Mouse (Mus musculus) small intestine, adult 2 months (tissue): ENCODE results near the gene Tnfrsf13b. TPM values are rescaled to one million over a fixed set of nuclear protein-coding genes. Genes with fewer than 3 reads are reported as not detected.
"Not testable (repeated sequence)": the region's sequence is repeated elsewhere in the genome, so short reads cannot be mapped to it uniquely, and the experiment has no call there.

Experiments used
- H3K27ac ChIP-seq: fragments of 200-500 bp; 2 replicates; pipeline ENCODE4 v1.5.1; 2012; ENCODE audit warnings: low read depth, low read length, control low read depth, inconsistent platforms; ENCODE audit not compliant: insufficient read depth
- H3K27me3 ChIP-seq: fragments of 200-500 bp; 2 replicates; pipeline ENCODE4 v1.6.1; 2012; ENCODE audit warnings: mild to moderate bottlenecking, moderate library complexity, low read length, inconsistent platforms; ENCODE audit not compliant: control insufficient read depth, insufficient read depth
- H3K36me3 ChIP-seq: fragments of 200-500 bp; 2 replicates; pipeline ENCODE4 v1.6.1; 2012; ENCODE audit warnings: mild to moderate bottlenecking, low read length, control low read depth, inconsistent platforms; ENCODE audit not compliant: control insufficient read depth, insufficient read depth
- H3K4me1 ChIP-seq: fragments of 200-500 bp; 2 replicates; pipeline ENCODE4 v1.6.1; 2012; ENCODE audit warnings: low read length, inconsistent platforms, mixed read lengths; ENCODE audit not compliant: control insufficient read depth, insufficient read depth, insufficient read length
- H3K4me3 ChIP-seq: fragments of 200-500 bp; 2 replicates; pipeline ENCODE4 v1.5.1; 2012; ENCODE audit warnings: low read depth, mild to moderate bottlenecking, control low read depth, inconsistent platforms, low read length, moderate library complexity
- CTCF ChIP-seq: fragments of 200-500 bp; IDR thresholded peaks from 2 replicates; pipeline ENCODE4 v1.5.1; 2012; ENCODE audit warnings: low read depth, mild to moderate bottlenecking, control low read depth, inconsistent platforms, low read length, moderate library complexity, mixed read lengths; ENCODE audit not compliant: insufficient replicate concordance, insufficient read length; ENCODE audit errors: extremely low read depth
- POLR2A ChIP-seq: fragments of 200-500 bp; IDR thresholded peaks from 2 replicates; pipeline ENCODE4 v1.6.1; 2012; ENCODE audit warnings: low read depth, mild to moderate bottlenecking, control low read depth, inconsistent platforms, low read length, moderate library complexity
- WGBS: fragments of 180-500 bp; shearing (Covaris S2); methylation state at CpG from one replicate; pipeline ENCODE4 v1.1.7; 2018; 5-methylcytosine and 5-hydroxymethylcytosine counted together
- polyA plus RNA-seq: library from polyadenylated mRNA; depleted of rRNA; stranded (reverse); fragments of >200 nt; gene quantifications from 2 replicates; pipeline ENCODE4 v1.2.3, GENCODE M21; 2012

Gene Tnfrsf13b
- polyA plus RNA-seq, 1 experiment: 30.8 TPM

DNA sequence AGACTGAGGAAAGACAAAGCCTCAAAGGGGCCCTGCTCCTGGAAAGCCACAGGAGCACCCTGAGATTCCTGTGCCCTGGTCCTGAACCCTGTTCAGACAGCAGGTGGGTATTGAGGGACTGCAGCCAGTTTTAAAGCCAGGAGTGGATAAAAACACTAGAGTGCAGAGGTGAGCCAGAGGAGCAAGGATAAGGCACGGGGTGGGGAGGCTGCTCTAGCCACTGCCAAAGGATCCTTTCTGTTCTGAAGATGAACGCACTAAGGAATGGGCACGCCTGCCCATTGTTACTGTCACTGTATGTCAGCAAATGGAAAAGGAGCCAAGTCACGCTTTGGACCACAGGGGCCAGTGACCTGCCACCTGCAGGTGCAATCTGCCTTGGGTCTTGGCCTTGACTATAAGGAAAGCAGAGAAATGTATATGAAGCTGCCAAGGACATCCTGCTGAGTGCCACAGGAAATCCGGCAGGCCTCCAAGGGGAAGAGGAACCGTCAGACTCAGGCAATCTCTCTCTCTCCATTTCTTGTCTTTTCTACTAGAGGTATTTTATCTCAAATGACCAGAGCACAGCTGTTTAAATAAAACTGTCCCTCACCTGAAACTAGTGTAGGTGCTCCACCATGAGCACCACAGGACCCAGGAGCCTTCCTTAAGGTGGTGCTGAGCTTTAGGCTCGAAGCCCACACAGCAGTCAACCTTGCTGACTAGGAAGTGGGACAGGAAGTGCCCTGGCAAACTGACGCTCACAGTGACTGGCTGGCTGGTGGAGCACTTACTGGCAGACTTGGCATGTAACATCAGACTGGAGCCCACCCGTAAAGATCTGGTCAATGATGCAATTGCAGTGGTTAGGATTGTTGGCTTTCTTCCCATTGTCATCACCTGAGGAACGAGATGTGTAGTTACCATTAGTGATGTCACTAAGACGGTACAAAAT lies 33.5 kb downstream of the Tnfrsf13b start:
- Histone ChIP-seq H3K27ac (no peak overlapping the region), H3K4me3 (no peak overlapping the region), H3K27me3 (no peaks in the 10 kb centered on the region), H3K36me3 (peaks cover 82% of the 10 kb centered on the region), H3K4me1 (no peaks in the 10 kb centered on the region)
- no peak for TF ChIP-seq POLR2A
- TF ChIP-seq CTCF: no peak
- WGBS: 74% methylated on average over 11 of the region's 11 CpGs

DNA sequence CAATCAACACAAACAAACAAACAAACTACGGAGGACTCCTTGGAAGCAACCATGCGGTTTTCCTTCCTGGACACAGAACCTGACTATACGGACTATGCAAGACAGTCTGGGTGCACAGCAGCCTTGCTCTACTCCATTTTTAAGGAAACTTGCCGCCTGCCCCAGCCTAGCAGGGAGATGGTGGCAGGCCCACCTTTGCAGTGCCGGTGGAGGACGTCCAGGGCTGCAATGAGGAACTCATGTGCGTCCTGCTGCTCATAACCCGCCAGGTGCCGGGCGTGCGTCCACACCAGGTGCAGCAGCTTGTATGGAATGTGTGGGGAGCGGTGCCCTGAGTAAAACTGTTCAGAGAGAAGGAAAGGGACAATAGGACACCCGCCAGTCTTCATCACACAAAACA lies 34.6 kb downstream of the Tnfrsf13b start:
- H3K27me3 ChIP-seq: no peaks in the 10 kb centered on the region
- WGBS: 83% methylated on average over 13 of the region's 13 CpGs
- no peak for TF ChIP-seq CTCF
- TF ChIP-seq POLR2A: no peak
- no peak overlapping the region for H3K4me3 ChIP-seq
- no peak overlapping the region for H3K27ac ChIP-seq
- no peaks in the 10 kb centered on the region for H3K4me1 ChIP-seq
- H3K36me3 ChIP-seq: peaks cover 82% of the 10 kb centered on the region

DNA sequence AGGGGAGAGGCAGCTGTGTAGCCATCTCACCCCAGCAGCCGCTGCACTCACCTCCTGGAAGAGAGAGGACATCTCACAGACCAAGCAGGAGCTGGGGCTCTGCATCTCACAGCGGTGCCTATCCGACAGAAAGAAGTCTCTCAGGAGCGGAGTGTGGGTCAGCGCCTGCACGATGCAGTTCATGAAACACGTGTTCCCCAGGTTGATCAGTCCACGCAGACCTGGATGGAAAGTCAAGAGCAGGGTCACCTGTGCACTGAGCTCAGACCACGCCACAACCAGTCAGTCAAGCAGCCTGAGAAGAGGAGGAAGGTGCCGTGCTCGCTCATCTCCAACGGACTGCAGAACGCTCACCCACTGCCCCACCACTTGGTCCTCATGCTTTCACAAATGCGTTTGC lies 36.2 kb downstream of the Tnfrsf13b start:
- Histone ChIP-seq H3K27ac (no peak overlapping the region), H3K36me3 (peaks cover 78% of the 10 kb centered on the region), H3K4me1 (no peaks in the 10 kb centered on the region), H3K4me3 (no peak overlapping the region), H3K27me3 (no peaks in the 10 kb centered on the region)
- no peak for TF ChIP-seq POLR2A
- 96% methylated on average over 14 of the region's 14 CpGs for WGBS

DNA sequence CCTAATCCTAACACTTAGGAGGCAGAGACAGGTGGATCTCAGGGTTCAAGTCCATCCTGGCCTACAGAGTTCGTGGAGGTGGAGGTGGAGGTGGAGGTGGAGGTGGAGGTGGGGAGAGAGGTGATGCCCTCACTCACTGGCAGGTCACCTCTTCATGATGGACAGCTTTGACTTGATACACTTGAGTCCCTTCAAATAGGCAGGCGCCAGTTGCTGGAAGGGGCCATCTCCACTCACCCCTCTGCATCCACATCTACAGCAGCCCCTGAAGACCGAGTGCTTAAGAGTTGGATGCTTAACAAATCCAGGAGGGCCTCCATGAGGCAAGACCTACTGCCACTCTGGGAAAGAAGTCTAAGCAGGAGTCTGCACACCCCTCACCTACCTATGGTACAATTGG lies 36.8 kb downstream of the Tnfrsf13b start:
- 85% methylated on average over 3 of the region's 3 CpGs for WGBS
- Histone ChIP-seq H3K27ac (no peak overlapping the region), H3K36me3 (peaks cover 73% of the 10 kb centered on the region), H3K4me3 (no peak overlapping the region), H3K4me1 (no peaks in the 10 kb centered on the region), H3K27me3 (no peaks in the 10 kb centered on the region)
- TF ChIP-seq CTCF (no peak), POLR2A (no peak)

DNA sequence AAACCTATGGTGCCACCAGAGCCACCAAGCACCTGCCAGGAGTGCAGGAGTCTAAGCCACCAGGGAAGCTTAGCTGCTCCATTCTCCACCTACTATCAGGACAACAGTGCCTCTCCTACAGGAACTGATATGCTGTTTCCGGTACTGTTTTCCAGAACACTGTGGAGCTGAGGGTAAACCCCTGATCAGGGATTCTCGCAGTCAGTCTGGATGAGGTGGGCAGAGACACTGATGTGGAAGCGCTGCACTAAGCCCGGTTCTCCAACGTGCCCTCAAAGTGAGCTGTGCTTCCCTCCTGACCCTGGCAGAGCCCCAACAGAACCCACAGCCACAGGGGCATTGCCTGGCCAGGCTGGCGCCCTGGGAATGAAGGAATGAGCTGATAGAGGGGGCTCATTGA lies 37.8 kb downstream of the Tnfrsf13b start:
- H3K27ac ChIP-seq: no peak overlapping the region
- no peaks in the 10 kb centered on the region for H3K27me3 ChIP-seq
- TF ChIP-seq POLR2A (no peak), CTCF (no peak)
- WGBS: 89% methylated on average over 6 of the region's 6 CpGs
- peaks cover 64% of the 10 kb centered on the region for H3K36me3 ChIP-seq
- no peak overlapping the region for H3K4me3 ChIP-seq
- H3K4me1 ChIP-seq: no peaks in the 10 kb centered on the region; the same call in 1 of the 2 replicates

DNA sequence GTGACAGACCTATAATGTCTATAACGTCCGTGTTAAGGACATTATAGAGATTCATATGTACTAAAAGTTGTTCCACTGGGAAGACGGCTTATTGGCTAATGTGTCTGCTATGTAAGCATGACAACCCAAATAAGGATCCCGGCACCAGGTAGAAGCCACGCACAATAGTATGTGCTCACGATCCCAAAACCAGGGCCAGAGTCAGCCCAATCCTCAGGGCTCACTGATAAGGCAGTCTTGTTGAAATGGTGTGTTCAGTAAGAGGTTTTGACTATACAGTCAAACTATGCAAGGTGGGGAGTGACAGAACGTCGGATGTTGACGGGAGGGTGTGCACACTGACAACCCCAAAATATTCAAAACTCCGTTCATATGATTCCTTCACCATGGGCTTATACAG lies 38.3 kb downstream of the Tnfrsf13b start:
- no peak for TF ChIP-seq POLR2A
- TF ChIP-seq CTCF: no peak
- no peaks in the 10 kb centered on the region; the same call in 1 of the 2 replicates for H3K4me1 ChIP-seq
- H3K36me3 ChIP-seq: peaks cover 60% of the 10 kb centered on the region
- WGBS: 93% methylated on average over 10 of the region's 10 CpGs
- no peak overlapping the region for H3K4me3 ChIP-seq
- no peak overlapping the region for H3K27ac ChIP-seq
- H3K27me3 ChIP-seq: no peaks in the 10 kb centered on the region

DNA sequence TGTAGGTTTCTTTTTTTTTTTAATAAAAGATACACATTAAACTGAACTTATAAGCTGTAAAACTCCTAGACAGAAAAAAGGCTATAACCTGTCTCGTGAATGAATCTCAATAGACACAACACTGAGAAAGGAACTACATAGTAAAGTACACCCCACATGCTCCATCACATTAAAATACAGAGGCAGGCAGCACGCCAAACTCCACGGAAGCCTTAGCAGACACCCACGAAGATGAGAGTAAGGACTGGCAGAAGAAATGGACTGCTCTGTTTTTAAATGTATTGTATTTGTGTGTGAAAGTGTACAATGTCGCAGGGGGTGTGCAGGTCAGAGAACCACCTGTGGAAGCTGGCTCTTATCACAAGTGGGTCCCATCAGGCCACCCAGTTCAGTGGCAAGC lies 43.6 kb downstream of the Tnfrsf13b start:
- Histone ChIP-seq H3K4me3 (no peak overlapping the region), H3K27ac (no peak overlapping the region), H3K36me3 (peaks cover 14% of the 10 kb centered on the region), H3K27me3 (no peaks in the 10 kb centered on the region), H3K4me1 (peaks cover 2% of the 10 kb centered on the region; the same call in 1 of the 2 replicates)
- TF ChIP-seq POLR2A (no peak), CTCF (no peak)
- WGBS: 77% methylated on average over 5 of the region's 5 CpGs

DNA sequence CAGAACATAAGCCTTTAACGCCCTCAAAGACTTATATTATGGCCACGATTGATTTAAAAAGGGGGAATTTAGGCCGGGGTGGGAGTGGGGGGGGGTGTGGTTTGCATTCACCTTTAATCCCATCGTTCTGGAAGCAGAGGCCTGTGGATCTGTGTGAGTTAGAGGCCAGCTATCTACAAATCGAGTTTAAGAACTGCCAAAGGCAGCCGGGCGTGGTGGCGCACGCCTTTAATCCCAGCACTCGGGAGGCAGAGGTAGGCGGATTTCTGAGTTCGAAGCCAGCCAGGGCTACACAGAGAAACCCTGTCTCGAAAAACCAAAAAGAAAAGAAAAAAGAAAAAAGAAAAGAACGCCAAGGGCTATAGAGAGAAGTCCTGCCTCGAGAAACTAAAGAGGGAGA lies 46.9 kb downstream of the Tnfrsf13b start:
- H3K27ac ChIP-seq, H3K4me1 ChIP-seq, H3K36me3 ChIP-seq, H3K4me3 ChIP-seq, H3K27me3 ChIP-seq: not testable (repeated sequence)
- WGBS: 24% methylated on average over 15 of the region's 15 CpGs
